Mouse (Mus musculus): ENCODE data around the gene Samd4b. TPM values are rescaled to one million over a fixed set of nuclear protein-coding genes. Genes with fewer than 3 reads are reported as not detected.

Samd4b gene
- total and polyA plus RNA-seq, 2 experiments from 2014 or later, result 12.4 to 53.5 TPM

GRCm38 (mm10) chr7:28462769-28463168, 135.2 kb downstream of the Samd4b start:
- Histone ChIP-seq H3K27ac (ENCODE audit: low read depth) (no peak overlapping the region), H3K4me1 (ENCODE audit: control insufficient read depth, insufficient read depth) (peaks cover 9% of the 10 kb centered on the region; the same call in 1 of the 2 replicates), H3K4me2 (ENCODE audit: low read depth, low read length) (no peak overlapping the region), H3K36me3 (replicated peaks; ENCODE audit: control insufficient read depth, insufficient read depth, low read length) (0 out of 2 replicates have a peak, but pooled peaks cover 5% of the 10 kb centered on the region), H3K9me3 (replicated peaks; ENCODE audit: control insufficient read depth, low read length) (no peaks in the 10 kb centered on the region), H3K27me3 (ENCODE audit: control insufficient read depth, insufficient read depth, low read length) (peaks cover 16% of the 10 kb centered on the region), H3K4me3 (ENCODE audit: low read depth, low read length) (no peak overlapping the region), H3K9ac (replicated peaks; ENCODE audit: low read depth, low read length) (no peak overlapping the region)
- DNase-seq (ENCODE audit: low spot score) (no peak), ATAC-seq (ENCODE audit: insufficient read depth, low read depth) (no peak)
- no peak for TF ChIP-seq CTCF (IDR thresholded peaks at IDR 0.05; ENCODE audit: low read depth)
- TF ChIP-seq EP300 (IDR thresholded peaks at IDR 0.05; ENCODE audit: low read depth), result no peak
- 86% methylated on average over 2 of the region's 2 CpGs for WGBS

GRCm38 (mm10) chr7:28460361-28460760, 137.6 kb downstream of the Samd4b start:
- ATAC-seq (ENCODE audit: insufficient read depth, low read depth), result no peak

GRCm38 (mm10) chr7:28452361-28453005, 145.5 kb downstream of the Samd4b start:
- TF ChIP-seq CTCF (IDR thresholded peaks at IDR 0.05; ENCODE audit: low read depth) (no peak), EP300 (IDR thresholded peaks at IDR 0.05; ENCODE audit: low read depth) (no peak)
- Histone ChIP-seq H3K27me3 (ENCODE audit: control insufficient read depth, insufficient read depth, low read length) (no peaks in the 10 kb centered on the region), H3K4me3 (ENCODE audit: low read depth, low read length) (peak overlapping the region; percentile 59), H3K36me3 (replicated peaks; ENCODE audit: control insufficient read depth, insufficient read depth, low read length) (no peaks in the 10 kb centered on the region), H3K27ac (ENCODE audit: low read depth) (no peak overlapping the region), H3K4me2 (ENCODE audit: low read depth, low read length) (peak overlapping the region; percentile 100), H3K9me3 (replicated peaks; ENCODE audit: control insufficient read depth, low read length) (no peaks in the 10 kb centered on the region), H3K4me1 (ENCODE audit: control insufficient read depth, insufficient read depth) (no peaks in the 10 kb centered on the region), H3K9ac (replicated peaks; ENCODE audit: low read depth, low read length) (peak overlapping the region; percentile 58)
- 0 out of 2 replicates have a peak, but pooled peaks have one; percentile 9 for ATAC-seq (ENCODE audit: insufficient read depth, low read depth)
- no peak for DNase-seq (ENCODE audit: low spot score)
- 6% methylated on average over 21 of the region's 24 CpGs for WGBS

More at GRCm38 (mm10) chr7:28460361-28460760, 137.6 kb downstream of the Samd4b start:
- no peak for DNase-seq (ENCODE audit: low spot score)
- WGBS, result 90% methylated on average over 4 of the region's 5 CpGs
- Histone ChIP-seq H3K4me2 (ENCODE audit: low read depth, low read length) (no peak overlapping the region), H3K36me3 (replicated peaks; ENCODE audit: control insufficient read depth, insufficient read depth, low read length) (0 out of 2 replicates have a peak, but pooled peaks cover 5% of the 10 kb centered on the region), H3K27ac (ENCODE audit: low read depth) (no peak overlapping the region), H3K9ac (replicated peaks; ENCODE audit: low read depth, low read length) (no peak overlapping the region), H3K4me1 (ENCODE audit: control insufficient read depth, insufficient read depth) (no peaks in the 10 kb centered on the region), H3K4me3 (ENCODE audit: low read depth, low read length) (no peak overlapping the region), H3K9me3 (replicated peaks; ENCODE audit: control insufficient read depth, low read length) (no peaks in the 10 kb centered on the region), H3K27me3 (ENCODE audit: control insufficient read depth, insufficient read depth, low read length) (no peaks in the 10 kb centered on the region)
- TF ChIP-seq CTCF (IDR thresholded peaks at IDR 0.05; ENCODE audit: low read depth), result no peak

GRCm38 (mm10) chr7:28451531-28452360, 146.2 kb downstream of the Samd4b start, which contains the start of gene Lrfn1:
Gene Lrfn1, plus strand, starts transcription at chr7:28451980.
- H3K27ac ChIP-seq (ENCODE audit: low read depth), result no peak within 1 kb of the TSS
- no peaks in the 10 kb centered on the region for H3K27me3 ChIP-seq (ENCODE audit: control insufficient read depth, insufficient read depth, low read length)
- H3K4me3 ChIP-seq (ENCODE audit: low read depth, low read length), result peak within 1 kb of the TSS; percentile 59
- WGBS, result 1% methylated on average over 29 of the region's 97 CpGs
- H3K9me3 ChIP-seq (replicated peaks; ENCODE audit: control insufficient read depth, low read length), result no peaks in the 10 kb centered on the region
- DNase-seq (ENCODE audit: low spot score) (no peak), ATAC-seq (ENCODE audit: insufficient read depth, low read depth) (peak; percentile 63)
- peak within 1 kb of the TSS; percentile 100 for H3K4me2 ChIP-seq (ENCODE audit: low read depth, low read length)
- TF ChIP-seq CTCF (IDR thresholded peaks at IDR 0.05; ENCODE audit: low read depth) (no peak), EP300 (IDR thresholded peaks at IDR 0.05; ENCODE audit: low read depth) (no peak)
- H3K36me3 ChIP-seq (replicated peaks; ENCODE audit: control insufficient read depth, insufficient read depth, low read length), result no peaks in the 10 kb centered on the region
- no peaks in the 10 kb centered on the region for H3K4me1 ChIP-seq (ENCODE audit: control insufficient read depth, insufficient read depth)
- peak within 1 kb of the TSS; percentile 58 for H3K9ac ChIP-seq (replicated peaks; ENCODE audit: low read depth, low read length)

- Histone ChIP-seq H3K27ac (ENCODE audit: low read depth) (no peak overlapping the region), H3K4me1 (ENCODE audit: control insufficient read depth, insufficient read depth) (no peaks in the 10 kb centered on the region), H3K27me3 (ENCODE audit: control insufficient read depth, insufficient read depth, low read length) (peaks cover 6% of the 10 kb centered on the region; the same call in 1 of the 2 replicates), H3K4me2 (ENCODE audit: low read depth, low read length) (no peak overlapping the region), H3K4me3 (ENCODE audit: low read depth, low read length) (no peak overlapping the region), H3K36me3 (replicated peaks; ENCODE audit: control insufficient read depth, insufficient read depth, low read length) (no peaks in the 10 kb centered on the region), H3K9me3 (replicated peaks; ENCODE audit: control insufficient read depth, low read length) (no peaks in the 10 kb centered on the region), H3K9ac (replicated peaks; ENCODE audit: low read depth, low read length) (no peak overlapping the region)
- ATAC-seq (ENCODE audit: insufficient read depth, low read depth), result no peak
- no peak for DNase-seq (ENCODE audit: low spot score)
- no peak for TF ChIP-seq CTCF (IDR thresholded peaks at IDR 0.05; ENCODE audit: low read depth)
- TF ChIP-seq EP300 (IDR thresholded peaks at IDR 0.05; ENCODE audit: low read depth), result no peak
- 74% methylated on average over 13 of the region's 13 CpGs for WGBS
Measured at GRCm38 (mm10) chr7:28447865-28448820, 149.8 kb downstream of the Samd4b start.

Measured in heart, postnatal 0 days (tissue).